Mouse (Mus musculus) adrenal gland (tissue): ENCODE measurements around the gene Ctnna2.

Experiments used
- intact Hi-C: fragments of 180-260 bp; cut with DNase I; formaldehyde crosslinking; loops from one replicate; pipeline ENCODE4 v1.15.1; 2025

Gene Ctnna2

GRCm38 (mm10) chr6:77288402-77288801 lies 691.1 kb downstream of the Ctnna2 start:
- intact Hi-C loops, result no loop called here

GRCm38 (mm10) chr6:77286317-77286716 lies 693.2 kb downstream of the Ctnna2 start:
- intact Hi-C loops, result no loop called here

GRCm38 (mm10) chr6:77278794-77279193 lies 700.7 kb downstream of the Ctnna2 start:
- intact Hi-C loops, result no loop called here

- intact Hi-C loops, result no loop called here
Measured at GRCm38 (mm10) chr6:77265163-77265562, 714.3 kb downstream of the Ctnna2 start.

- intact Hi-C loops, result no loop called here
Measured at GRCm38 (mm10) chr6:77257358-77258105, 722.0 kb downstream of the Ctnna2 start.

GRCm38 (mm10) chr6:77256348-77256747 lies 723.2 kb downstream of the Ctnna2 start:
- intact Hi-C loops, result no loop called here

GRCm38 (mm10) chr6:77253480-77253879 lies 726.0 kb downstream of the Ctnna2 start:
- intact Hi-C loops, result no loop called here

GRCm38 (mm10) chr6:77243541-77244231 lies 735.8 kb downstream of the Ctnna2 start:
- intact Hi-C loops, result no loop called here

- intact Hi-C loops, result no loop called here
Measured at GRCm38 (mm10) chr6:77242601-77243406, 736.7 kb downstream of the Ctnna2 start, which contains the start of gene Lrrtm1. Lrrtm1 (plus strand) TSS chr6:77242689.

- intact Hi-C loops, result no loop called here
Measured at GRCm38 (mm10) chr6:77240426-77240825, 739.1 kb downstream of the Ctnna2 start.

GRCm38 (mm10) chr6:77222849-77223638 lies 756.5 kb downstream of the Ctnna2 start:
- intact Hi-C loops, result no loop called here

GRCm38 (mm10) chr6:77220776-77221175 lies 758.7 kb downstream of the Ctnna2 start:
- intact Hi-C loops, result no loop called here

GRCm38 (mm10) chr6:77218875-77219274 lies 760.6 kb downstream of the Ctnna2 start:
- intact Hi-C loops, result no loop called here

GRCm38 (mm10) chr6:77215322-77215721 lies 764.2 kb downstream of the Ctnna2 start:
- intact Hi-C loops, result no loop called here

GRCm38 (mm10) chr6:77213757-77214409 lies 765.6 kb downstream of the Ctnna2 start:
- intact Hi-C loops, result no loop called here

GRCm38 (mm10) chr6:77209929-77210328 lies 769.6 kb downstream of the Ctnna2 start:
- intact Hi-C loops, result no loop called here

GRCm38 (mm10) chr6:77209183-77209582 lies 770.3 kb downstream of the Ctnna2 start:
- intact Hi-C loops, result no loop called here

- intact Hi-C loops, result no loop called here
Measured at GRCm38 (mm10) chr6:77199375-77199774, 780.1 kb downstream of the Ctnna2 start.

- intact Hi-C loops, result no loop called here
Measured at GRCm38 (mm10) chr6:77196650-77197049, 782.8 kb downstream of the Ctnna2 start.

- intact Hi-C loops, result no loop called here
Measured at GRCm38 (mm10) chr6:77191635-77192034, 787.9 kb downstream of the Ctnna2 start.
